Mouse (Mus musculus) E14TG2a.4 (cell line): ENCODE data around the gene Ncoa7.
"Not testable (repeated sequence)": the region's sequence is repeated elsewhere in the genome, so short reads cannot be mapped to it uniquely, and the experiment has no call there.

Experiments used
- H3K27me3 ChIP-seq: 2 replicates; pipeline ENCODE4 v1.6.1; 2014; ENCODE audit warnings: low read length, control low read depth; ENCODE audit not compliant: insufficient read depth
- H3K36me3 ChIP-seq: 2 replicates; pipeline ENCODE4 v1.6.1; 2014; ENCODE audit warnings: low read length, control low read depth; ENCODE audit not compliant: insufficient read depth
- H3K4me1 ChIP-seq: replicated peaks from 2 replicates; pipeline ENCODE4 v1.6.1; 2014; ENCODE audit warnings: low read depth, low read length, control low read depth
- H3K4me3 ChIP-seq: replicated peaks from 2 replicates; pipeline ENCODE4 v1.5.1; 2014; ENCODE audit warnings: mild to moderate bottlenecking, low read length
- H3K9me3 ChIP-seq: 2 replicates; pipeline ENCODE4 v1.6.1; 2014; ENCODE audit warnings: low read length, control low read depth
- CTCF ChIP-seq: conservative IDR thresholded peaks from 2 replicates; pipeline ENCODE4 v1.5.1; 2014; ENCODE audit warnings: low read length
- NANOG ChIP-seq: IDR thresholded peaks from 2 replicates; pipeline ENCODE4 v1.6.1; 2014; ENCODE audit warnings: borderline replicate concordance, low read length, mixed read lengths
- POU5F1 ChIP-seq: IDR thresholded peaks from 2 replicates; pipeline ENCODE4 v1.6.1; 2014; ENCODE audit warnings: low read length, borderline replicate concordance

Ncoa7 gene

DNA sequence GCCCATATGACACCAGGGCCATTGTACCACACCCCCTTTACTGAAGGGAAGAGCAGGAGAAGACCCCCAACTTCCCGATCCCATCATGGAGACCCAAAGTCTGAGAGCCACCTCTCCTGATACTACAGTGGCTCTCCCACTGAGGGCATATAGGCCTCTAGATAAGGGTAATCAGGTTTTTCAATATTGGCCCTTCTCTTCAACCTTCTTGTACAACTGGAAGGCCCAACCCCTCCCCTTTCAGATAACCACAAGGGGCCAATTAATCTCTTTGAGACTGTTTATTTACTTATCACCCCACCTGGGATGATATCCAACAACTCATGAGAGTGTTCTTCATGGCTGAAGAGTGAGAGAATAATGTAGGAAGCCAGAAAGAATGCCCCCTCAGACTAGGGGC lies 170.4 kb downstream of the Ncoa7 start:
- H3K4me1 ChIP-seq: no peaks in the 10 kb centered on the region
- no peaks in the 10 kb centered on the region for H3K27me3 ChIP-seq
- no peak overlapping the region for H3K4me3 ChIP-seq
- TF ChIP-seq POU5F1 (no peak), NANOG (no peak), CTCF (no peak)
- H3K36me3 ChIP-seq: no peaks in the 10 kb centered on the region
- peaks cover 64% of the 10 kb centered on the region for H3K9me3 ChIP-seq

DNA sequence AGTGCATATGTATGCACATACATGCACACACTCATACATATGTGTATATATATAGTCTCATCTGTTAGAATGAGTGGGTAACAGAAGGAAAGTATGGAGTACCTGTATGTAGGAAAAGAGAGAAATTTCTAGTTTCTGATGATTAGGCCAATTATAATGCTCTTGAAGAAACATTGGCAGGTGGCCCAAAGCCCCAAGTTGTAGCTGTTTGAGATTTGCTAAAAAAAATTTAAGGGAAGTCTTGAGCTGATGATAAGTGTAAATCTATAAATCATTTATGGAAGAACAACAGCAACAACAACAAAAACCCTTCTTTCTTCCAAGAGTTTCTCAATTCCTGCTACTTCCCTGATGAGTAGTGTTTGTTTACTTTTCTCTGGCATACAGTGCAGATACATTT lies 173.1 kb downstream of the Ncoa7 start:
- peaks cover 18% of the 10 kb centered on the region for H3K4me1 ChIP-seq
- H3K4me3 ChIP-seq: no peak overlapping the region
- peaks cover 71% of the 10 kb centered on the region for H3K9me3 ChIP-seq
- no peaks in the 10 kb centered on the region for H3K36me3 ChIP-seq
- TF ChIP-seq CTCF (no peak), NANOG (no peak), POU5F1 (no peak)
- no peaks in the 10 kb centered on the region for H3K27me3 ChIP-seq

DNA sequence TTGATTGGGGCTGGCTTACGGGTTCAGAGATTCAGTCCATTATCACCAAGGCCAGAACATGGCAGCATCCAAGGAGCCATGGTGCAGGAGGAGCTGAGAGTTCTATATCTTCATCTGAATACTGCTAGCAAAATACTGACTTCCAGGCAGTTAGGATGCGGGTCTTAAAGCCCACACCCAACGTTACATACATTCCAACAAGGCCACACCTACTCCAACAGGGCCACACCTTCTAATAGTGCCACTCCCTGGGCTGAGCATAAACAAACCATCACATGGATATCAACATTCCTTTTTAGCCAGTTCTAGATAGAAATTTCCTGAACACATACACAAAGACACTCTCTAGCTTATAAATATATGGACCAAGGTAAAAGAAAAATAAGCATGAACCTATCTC lies 173.6 kb downstream of the Ncoa7 start, which contains the start of gene Hint3:
Gene Hint3, minus strand, starts transcription at position 120 of the 400 bp plus-strand sequence.
- H3K9me3 ChIP-seq: peaks cover 71% of the 10 kb centered on the region
- H3K36me3 ChIP-seq: no peaks in the 10 kb centered on the region
- TF ChIP-seq NANOG: no peak
- no peak for TF ChIP-seq POU5F1
- TF ChIP-seq CTCF: no peak
- peaks cover 19% of the 10 kb centered on the region for H3K4me1 ChIP-seq
- no peak within 1 kb of the TSS for H3K4me3 ChIP-seq
- no peaks in the 10 kb centered on the region for H3K27me3 ChIP-seq

GRCm38 (mm10) chr10:30628444-30628843 lies 174.7 kb downstream of the Ncoa7 start:
- peaks cover 30% of the 10 kb centered on the region for H3K4me1 ChIP-seq
- not testable (repeated sequence) for H3K4me3 ChIP-seq, H3K27me3 ChIP-seq, H3K36me3 ChIP-seq
- peaks cover 62% of the 10 kb centered on the region for H3K9me3 ChIP-seq

DNA sequence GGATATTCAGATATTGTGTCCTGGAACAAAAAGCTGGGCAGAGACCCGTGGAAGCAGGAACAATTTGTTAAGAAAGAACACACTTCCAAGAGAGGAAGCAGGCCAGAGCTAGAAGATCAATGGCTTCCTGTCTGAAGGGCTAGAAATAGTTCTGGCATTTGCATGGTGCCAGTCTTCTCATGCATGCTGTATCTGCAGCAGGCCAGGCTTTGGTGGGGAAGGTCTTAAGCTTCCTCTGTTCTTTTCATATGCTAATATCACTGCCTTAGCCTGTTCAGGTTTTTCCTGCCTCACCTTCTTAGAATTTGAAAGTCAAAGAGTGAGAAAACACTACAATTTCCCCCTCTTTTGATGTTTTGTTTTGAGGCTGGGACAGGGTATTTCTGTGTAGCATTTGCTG lies 175.6 kb downstream of the Ncoa7 start:
- H3K27me3 ChIP-seq: no peaks in the 10 kb centered on the region
- H3K4me3 ChIP-seq: no peak overlapping the region
- peaks cover 54% of the 10 kb centered on the region for H3K9me3 ChIP-seq
- TF ChIP-seq POU5F1 (no peak; the same call in 1 of the 2 replicates), CTCF (no peak), NANOG (no peak)
- H3K4me1 ChIP-seq: peaks cover 30% of the 10 kb centered on the region
- no peaks in the 10 kb centered on the region for H3K36me3 ChIP-seq

- no peak overlapping the region for H3K4me3 ChIP-seq
- TF ChIP-seq NANOG (no peak), POU5F1 (no peak), CTCF (no peak)
- no peaks in the 10 kb centered on the region for H3K27me3 ChIP-seq
- H3K36me3 ChIP-seq: no peaks in the 10 kb centered on the region
- H3K9me3 ChIP-seq: peaks cover 24% of the 10 kb centered on the region
- peaks cover 30% of the 10 kb centered on the region for H3K4me1 ChIP-seq
Observed at GRCm38 (mm10) chr10:30624161-30625019, 178.7 kb downstream of the Ncoa7 start.

- Histone ChIP-seq H3K4me1 (peaks cover 36% of the 10 kb centered on the region), H3K4me3 (no peak overlapping the region), H3K9me3 (peaks cover 10% of the 10 kb centered on the region; the same call in 1 of the 2 replicates), H3K36me3 (no peaks in the 10 kb centered on the region), H3K27me3 (no peaks in the 10 kb centered on the region)
- TF ChIP-seq POU5F1 (no peak), NANOG (no peak), CTCF (peak; percentile 38)
Observed at GRCm38 (mm10) chr10:30622928-30623327, 180.2 kb downstream of the Ncoa7 start.

- no peak for TF ChIP-seq POU5F1
- no peak for TF ChIP-seq CTCF
- no peak for TF ChIP-seq NANOG
- H3K4me1 ChIP-seq: peaks cover 18% of the 10 kb centered on the region
- H3K36me3 ChIP-seq: no peaks in the 10 kb centered on the region
Observed at GRCm38 (mm10) chr10:30618918-30619210, 184.3 kb downstream of the Ncoa7 start.

More at GRCm38 (mm10) chr10:30618918-30619210, 184.3 kb downstream of the Ncoa7 start:
- H3K4me3 ChIP-seq: peak overlapping the region; percentile 90
- no peaks in the 10 kb centered on the region for H3K9me3 ChIP-seq
- no peaks in the 10 kb centered on the region for H3K27me3 ChIP-seq
